Mouse (Mus musculus) heart, postnatal 0 days (tissue): ENCODE results near the gene Camk2d.

Experiments
- CTCF ChIP-seq: IDR thresholded peaks from 2 replicates; pipeline ENCODE4 v1.5.1; 2016; ENCODE audit warnings: antibody characterized with exemption, control low read depth, low read depth
- EP300 ChIP-seq: IDR thresholded peaks from 2 replicates; pipeline ENCODE4 v1.6.1; 2016; ENCODE audit warnings: antibody characterized with exemption, low read depth

DNA sequence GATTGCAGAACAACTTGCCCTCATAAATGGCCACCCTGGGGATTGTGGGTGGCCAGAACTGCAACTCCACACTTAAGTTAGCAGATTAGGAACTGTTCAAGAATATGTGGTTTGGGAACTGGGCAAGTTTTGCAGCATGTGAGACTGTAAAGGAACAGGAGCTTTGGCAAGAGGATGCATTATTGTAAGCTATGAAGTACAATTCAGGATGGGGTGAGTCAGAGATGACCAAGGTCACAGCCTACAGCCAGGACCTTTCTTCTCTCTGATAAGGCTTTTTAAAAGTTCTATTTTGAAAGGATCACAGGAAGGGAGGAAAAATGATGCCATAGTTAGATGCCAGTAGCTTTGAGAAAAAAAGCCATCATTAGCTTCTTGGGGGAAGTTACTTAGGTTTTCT is 48.2 kb upstream of the Camk2d start:
- TF ChIP-seq EP300 (no peak), CTCF (no peak)
